Mouse (Mus musculus) gastrocnemius, postnatal 25 days (tissue): ENCODE measurements around the gene Zfp36l1. TPM values are rescaled to one million over a fixed set of nuclear protein-coding genes. Genes with fewer than 3 reads are reported as not detected.

Experiments used
- DNase-seq: peaks from one replicate; pipeline ENCODE4 v3.0.0; 2022
- total RNA-seq, 2 experiments: library from RNA; stranded (reverse); gene quantifications; 1 replicate in 1 of 2; 2 replicates in 1 of 2; pipeline ENCODE4 v1.2.3; 2021

Gene Zfp36l1
- total RNA-seq, 2 experiments from 2014 or later: 23.0 to 27.2 TPM

- no peak for DNase-seq
These were observed 18.8 kb upstream of the Zfp36l1 start for GRCm38 (mm10) chr12:80131359-80132249.

GRCm38 (mm10) chr12:80130558-80131358 lies 17.9 kb upstream of the Zfp36l1 start:
- DNase-seq: no peak

GRCm38 (mm10) chr12:80129531-80129930 lies 16.7 kb upstream of the Zfp36l1 start:
- DNase-seq: no peak

GRCm38 (mm10) chr12:80127191-80127762 lies 14.5 kb upstream of the Zfp36l1 start:
- DNase-seq: no peak

DNA sequence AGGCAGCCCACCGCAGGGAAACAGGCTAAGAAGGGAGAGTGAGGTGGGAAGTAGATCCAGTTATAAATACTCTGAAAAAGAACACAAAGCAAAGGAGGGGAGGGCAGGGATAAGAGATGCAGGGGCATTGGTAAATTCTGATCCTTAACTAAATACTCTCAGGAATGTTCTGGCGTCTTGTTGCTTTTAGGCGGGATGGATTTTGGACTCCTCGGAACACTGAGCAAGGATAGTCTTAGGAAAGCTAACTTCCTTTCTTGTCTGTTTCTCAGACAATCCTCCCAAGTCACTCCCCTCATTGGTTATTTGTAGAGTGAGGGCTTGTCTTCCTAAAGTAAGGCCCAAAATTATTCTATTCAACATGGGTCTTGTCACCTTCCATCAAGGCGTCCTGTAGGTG lies 12.5 kb upstream of the Zfp36l1 start:
- DNase-seq: no peak

GRCm38 (mm10) chr12:80124756-80125155 lies 11.9 kb upstream of the Zfp36l1 start:
- DNase-seq: no peak

GRCm38 (mm10) chr12:80124211-80124610 lies 11.4 kb upstream of the Zfp36l1 start:
- peak; percentile 75 for DNase-seq

DNA sequence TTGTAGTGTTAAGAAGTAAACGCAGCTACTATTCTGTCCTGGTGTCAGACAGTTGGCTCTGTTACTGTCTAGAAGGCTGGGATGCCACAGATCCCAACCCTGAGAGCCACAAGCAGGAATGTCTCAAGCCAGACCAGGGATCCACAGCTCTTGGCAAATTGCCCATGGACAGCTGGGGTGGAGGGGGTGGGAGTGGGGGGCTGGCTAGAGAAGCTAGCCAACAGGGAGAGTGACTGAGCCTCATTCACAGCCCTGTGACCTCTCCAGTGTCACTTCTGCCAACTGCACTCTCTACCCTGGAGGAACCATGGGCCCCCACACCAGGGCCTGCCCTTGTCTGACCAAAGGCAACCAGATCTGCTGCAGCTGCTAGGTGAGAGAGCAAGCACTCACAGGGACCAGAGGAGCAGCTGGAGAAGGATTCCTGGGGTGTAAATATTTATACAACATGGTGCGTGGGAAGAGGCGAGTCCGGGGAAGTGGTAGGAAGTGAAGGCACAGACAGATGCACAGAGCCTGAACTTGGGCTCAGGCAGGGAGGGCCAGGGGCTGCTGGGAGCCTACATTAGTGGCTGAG lies 10.5 kb upstream of the Zfp36l1 start:
- DNase-seq: peak; percentile 35

DNA sequence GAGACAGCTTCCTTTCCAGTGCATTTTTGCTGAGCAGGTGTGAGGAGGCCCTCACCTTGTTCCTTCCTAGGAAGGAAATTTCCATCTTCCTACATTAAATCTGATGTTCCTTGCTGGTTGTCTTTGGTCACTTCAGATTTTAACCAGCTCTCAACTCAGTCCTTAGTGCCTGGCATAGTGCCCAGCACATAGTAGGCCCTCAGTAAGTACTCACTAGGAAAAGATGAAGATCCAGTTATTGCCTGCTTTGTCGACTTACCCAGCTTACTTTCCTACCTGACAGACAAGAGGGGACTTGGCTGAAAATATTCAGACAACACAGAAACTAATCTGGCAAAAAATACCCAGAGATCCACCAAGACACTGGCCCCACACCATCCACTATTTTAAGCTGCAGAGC lies 8.6 kb upstream of the Zfp36l1 start:
- DNase-seq: no peak

DNA sequence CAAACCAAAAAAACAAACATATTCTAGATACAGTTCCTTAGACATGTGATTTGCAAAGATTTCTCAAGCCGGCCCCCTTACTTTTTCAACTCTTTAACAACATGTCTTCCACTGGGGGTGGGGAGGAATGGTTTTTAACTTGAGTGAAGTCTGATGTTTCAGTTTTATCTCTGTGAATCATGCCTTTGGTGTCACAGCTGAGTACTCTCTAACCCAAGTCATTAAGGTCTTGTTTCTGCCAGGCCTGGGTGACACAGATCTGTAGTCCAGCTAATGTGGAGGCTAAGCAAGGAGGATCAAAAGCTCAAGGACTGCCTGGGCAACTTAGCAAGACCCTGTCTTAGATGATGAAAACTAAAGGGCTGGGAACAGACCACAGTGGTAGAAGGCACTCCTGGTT lies 5.8 kb upstream of the Zfp36l1 start:
- no peak for DNase-seq

DNA sequence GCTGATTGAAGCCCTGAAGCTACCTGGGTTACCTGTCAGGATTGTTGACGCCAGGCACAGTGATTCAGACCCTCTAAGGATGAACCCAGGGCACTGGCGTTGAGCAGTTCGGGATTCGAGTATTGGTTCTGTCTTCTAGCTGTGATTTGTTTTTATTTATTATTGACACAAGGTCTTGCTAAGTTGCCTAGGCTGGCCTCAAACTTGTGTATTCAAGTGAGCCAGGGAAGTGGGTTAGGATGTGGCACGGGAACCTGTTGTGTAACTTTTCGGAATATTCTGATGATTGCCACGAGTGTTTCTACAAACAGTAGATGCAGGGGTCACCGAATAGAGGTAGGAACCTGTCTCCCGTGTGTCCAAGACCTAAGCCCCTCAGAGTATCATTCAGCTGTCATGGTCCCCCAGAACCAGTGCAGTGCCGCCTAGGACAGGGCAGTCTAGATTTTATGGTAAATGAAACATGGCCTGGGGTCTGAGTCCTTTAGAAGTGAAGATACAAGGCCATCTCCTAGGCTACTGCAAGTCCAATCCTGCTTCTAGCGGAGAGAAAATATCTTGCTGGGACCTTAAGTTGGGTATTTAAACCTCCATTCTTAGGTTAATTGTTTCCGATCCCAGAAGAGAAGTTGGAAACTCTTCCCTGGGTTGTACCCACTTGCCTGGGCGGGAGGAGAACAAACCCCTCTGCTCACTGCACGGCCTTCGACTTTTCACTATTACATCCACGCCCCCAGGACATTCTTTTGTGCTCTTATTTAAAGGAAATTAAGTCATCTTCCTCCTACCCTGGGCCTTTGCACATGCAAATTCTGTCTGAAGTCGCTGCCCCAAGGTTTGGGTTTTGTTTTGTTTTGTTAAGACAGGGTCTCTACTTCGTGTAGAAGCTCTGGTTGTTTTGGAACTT lies 3.6 kb upstream of the Zfp36l1 start:
- no peak for DNase-seq

DNA sequence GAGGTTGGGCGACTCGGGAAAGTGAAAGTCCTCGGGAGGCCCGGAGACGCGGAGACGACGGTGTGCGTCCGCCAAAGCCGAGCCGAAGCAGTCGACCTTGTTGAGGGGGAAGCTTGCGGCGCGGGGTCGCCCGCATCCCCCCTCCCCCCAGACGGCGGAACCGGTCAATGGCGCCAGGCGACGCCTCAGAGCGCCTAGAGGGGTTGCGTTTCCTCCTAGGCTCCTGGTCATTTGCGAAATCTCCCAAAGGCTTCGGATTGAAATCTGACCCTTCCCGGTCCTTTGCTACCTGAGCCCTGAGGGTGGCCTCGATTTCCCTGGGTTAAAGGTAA lies 3.0 kb upstream of the Zfp36l1 start:
- no peak for DNase-seq

DNA sequence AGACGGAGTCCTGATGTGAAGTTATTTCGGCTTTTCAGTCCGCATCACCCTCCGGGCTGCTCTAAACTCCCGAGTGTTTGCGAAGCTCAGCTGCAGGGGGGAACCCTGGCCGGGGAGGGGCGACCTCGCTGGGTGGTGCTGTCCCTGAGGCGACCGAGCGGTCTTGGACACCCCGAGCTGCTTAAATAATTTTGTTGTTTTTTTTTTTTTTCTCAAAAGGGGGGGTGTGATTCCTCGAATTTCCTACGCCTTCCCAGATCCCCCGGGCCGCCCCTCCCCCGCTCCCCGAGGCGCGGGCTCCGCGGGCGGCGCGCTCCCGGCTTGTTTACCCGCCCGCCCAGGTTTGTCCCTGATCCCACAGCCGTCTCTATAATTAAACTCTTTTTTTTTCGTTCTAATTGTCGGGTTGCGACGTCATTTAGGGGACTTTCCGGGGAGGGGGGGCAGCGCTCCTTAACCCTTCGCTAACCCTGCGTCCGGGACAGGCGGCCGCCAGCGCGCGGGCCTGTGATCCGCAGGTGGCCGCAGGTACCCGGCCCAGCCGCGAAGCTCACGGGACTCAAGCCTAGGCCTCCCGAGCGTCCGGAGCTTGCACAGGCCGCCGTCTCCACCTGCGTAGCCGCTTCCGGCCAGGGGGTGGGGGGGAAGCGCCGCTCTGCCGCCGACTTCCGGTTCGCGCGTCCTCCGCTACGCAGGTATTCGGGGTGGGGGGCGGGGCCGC lies 2.5 kb upstream of the Zfp36l1 start:
- peak; percentile 87 for DNase-seq

DNA sequence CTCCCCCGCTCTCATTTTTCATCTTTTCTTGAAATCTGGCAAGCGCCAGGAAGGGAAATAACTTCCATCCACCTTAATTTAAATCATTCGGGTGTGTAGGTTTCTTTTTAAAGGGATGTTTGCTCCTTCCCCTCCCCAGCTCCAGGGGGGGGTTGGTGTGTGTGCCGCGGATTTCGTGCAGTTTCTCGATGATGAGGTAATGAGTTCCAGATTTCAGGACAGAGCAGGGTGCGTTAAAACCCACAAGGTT lies 2.0 kb upstream of the Zfp36l1 start:
- no peak for DNase-seq

DNA sequence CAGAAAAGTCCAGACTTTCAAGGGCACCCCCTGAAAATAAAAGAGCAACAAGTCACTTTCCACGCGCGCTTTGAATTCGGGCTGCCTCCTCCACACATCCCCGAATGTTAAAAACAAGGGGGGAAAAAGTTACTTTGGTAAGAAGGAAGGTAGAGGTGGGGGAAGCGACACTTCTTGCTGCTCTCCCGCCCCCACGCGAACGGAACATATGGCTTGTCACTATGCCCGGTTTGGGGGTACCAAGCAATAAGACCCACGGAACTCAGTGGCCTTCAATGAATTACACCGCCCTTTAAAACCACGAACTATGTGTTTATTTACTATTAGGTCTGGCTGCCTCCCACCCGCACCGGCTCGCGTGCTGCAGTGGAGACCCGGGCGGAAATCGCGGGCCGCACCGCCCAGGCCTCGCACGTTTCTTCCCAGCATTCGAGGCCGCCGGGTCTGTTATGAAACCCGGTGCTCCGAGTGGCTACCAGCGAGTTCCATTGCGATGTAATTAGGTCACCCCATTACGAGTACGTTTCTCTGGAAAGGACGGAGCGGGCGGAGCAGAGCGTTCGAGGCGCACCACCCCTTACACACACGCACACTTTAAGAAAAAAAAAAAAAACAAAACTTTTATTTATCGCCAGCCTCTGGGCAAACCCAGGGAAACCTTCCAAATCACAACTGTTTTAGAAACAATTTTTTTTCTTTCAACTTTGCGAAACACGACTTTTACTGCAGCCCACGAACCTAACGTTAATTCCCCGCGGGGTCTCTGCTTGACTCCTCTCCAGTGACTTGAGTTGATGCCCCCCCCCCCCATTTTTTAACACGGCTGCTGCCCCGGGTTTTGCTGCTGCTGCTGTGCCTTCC lies 1.4 kb upstream of the Zfp36l1 start:
- DNase-seq: peak; percentile 86

DNA sequence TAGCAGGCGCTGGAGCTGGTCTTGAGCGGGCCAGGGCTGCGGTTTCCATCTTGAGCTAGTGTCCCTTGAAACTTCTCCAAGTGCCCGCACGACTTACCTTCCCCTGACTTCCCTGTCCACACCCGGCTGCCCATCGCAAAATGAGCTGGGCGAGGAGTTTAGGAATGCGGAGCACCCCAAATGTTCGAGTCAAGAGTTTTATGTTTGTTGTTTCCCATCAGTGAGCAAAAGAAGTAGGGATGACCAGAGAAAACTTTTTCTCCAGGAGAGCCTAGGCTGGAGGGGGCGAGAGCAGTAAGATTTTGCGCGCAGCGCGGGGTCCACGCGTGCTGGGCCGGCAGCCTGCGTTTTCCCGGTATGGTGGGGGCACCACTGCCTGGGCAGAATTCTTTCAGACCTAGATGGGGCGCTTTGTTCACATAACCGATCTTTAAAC lies 791 bp upstream of the Zfp36l1 start:
- DNase-seq: peak; percentile 66

DNA sequence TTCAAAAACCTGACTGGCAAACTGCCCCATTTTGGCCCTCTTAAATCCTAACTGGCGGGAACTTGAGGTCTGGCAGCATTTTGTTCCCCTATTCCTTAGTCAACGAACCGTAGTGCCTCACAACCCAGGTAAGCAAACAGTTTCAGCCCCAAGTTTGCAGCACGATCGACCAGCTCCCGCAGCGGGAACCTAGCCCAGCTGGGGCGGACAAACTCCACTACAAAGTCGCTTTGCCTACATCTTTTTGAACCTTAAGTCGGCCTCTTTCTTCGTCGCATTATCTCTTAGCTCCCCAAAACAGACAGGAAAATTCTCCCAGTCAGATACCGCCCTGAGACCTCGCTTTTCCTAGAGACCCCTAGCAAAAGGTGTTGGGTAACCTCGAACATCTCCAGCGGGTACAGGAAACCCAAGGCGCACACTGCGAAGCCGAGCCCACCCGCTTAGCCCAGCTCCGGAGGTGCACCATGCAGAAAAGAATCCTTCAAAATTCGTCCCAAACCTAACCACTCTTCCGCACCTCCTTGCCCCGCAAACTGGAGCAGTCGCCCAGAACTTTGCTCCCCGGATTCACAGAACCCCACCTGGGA lies 647 bp downstream of the Zfp36l1 start:
- DNase-seq: peak; percentile 36

DNA sequence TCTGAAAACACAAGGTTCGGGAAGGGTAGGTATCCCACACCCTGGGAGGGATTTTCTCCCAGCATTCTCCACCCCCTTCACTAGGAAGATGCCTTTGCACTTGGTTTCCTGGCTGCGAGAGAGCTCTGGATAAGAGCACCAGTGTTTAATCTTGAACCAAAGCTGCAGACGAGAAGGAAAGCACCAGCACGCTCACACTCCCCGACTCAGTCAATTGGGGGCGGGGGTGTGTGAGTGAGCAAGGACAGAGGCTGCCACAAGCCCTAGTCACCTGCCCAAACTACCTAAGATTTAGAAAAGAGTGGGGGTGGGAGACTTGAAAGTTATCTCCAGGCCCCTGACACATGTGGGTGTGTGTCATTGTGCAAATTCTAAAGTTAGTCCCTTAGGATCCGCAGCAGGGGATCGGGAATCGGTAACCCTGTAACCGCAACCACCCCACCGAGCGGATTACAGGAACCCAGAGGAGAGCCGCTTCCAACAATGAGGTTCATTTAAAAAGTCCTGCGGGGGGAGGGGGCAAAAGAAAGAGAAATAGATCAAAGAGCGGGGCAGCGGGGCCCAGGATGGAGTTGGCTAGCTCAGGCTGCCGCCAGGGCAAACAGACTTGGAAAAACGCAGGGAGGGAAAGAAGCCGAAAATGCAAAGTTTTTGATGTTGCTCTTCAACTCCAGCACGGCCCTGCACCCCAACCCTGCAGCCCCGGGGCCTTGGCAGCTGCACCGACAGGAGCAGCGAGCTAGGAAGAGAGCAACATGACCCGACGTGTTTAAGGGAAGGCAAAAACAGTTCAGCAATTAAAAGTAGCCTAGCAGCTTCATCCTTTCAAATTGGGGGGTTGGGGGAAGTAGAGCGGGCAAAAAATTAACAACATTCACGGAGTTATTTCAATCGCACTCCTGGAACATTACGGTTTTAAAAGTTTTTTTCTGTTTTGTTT lies 1.4 kb downstream of the Zfp36l1 start:
- peak; percentile 35 for DNase-seq

DNA sequence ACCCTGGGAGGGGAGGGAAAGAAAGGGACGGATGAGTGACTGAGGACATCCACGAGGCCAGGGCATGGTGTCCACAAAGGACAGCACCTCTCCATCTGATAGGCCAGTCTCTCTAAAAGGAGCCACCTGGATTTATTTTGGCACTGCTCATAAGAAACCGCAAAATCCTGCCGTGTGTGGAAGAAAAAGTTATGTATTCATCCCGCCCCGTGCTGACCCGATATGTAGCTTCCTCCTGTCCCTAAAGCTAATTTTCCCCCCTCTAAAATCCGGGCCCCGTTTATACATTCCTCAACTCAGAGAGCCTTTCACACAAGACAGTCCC lies 2.3 kb downstream of the Zfp36l1 start:
- DNase-seq: no peak
